Mouse (Mus musculus): ENCODE data around the gene Nyap1. TPM values are rescaled to one million over a fixed set of nuclear protein-coding genes. Genes with fewer than 3 reads are reported as not detected.

Gene Nyap1
- polyA plus RNA-seq (2015; fragmentation: Nextera tagmentation; extraction: Ambion mirVana): 43.6 and 45.6 TPM in 2 replicates

DNA sequence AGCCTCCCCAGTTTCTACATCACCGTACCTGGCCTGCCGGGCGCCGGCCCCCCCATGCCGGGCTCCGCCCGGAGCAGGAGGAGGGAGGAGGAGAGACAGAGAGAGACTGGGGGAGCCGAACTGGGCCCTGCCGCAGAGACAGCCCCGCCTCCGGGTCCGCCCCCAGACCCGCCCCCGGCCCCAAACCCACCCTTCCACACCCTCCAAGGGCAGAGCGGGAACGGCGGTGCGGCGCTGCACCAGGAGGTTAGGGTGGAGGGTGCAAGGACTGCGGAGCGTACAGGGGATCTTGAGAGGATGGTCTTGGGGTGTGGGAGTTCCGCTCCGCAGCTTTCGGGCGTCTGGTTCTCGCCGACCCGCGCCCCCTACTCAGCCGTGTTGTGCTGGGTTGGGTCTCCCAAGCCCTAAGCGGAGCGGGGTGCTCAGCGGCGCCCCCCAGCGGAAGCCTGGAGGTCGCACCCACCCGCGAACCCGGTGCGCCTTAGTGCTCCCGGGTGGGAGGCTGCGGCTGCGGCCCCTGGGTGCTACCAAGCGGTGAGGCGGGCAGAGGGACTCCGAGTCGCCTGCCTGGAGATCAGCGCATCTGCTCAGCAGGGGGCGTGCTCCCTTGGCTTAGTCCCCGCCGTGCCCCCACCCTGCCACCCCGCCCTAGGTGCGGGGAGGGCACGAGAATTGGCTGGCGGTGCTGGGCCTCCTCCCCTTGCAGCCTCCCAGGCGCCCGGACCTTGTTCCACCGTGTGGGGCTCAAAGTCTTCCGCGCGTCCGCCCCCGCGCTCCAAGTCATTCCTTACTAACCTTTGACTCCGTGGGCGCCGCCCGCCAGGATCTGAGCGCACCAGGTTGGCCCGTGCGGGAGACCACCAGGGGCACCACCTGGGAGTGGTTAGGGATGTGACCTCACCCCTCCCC is at the start of gene Nyap1:
Gene Nyap1 (minus strand): TSS at position 585 of the 909 bp plus-strand sequence.
- peak within 1 kb of the TSS; percentile 86 for H3K27ac ChIP-seq (replicated peaks)
- H3K9ac ChIP-seq (replicated peaks): peak within 1 kb of the TSS; percentile 76
- peak; percentile 85 for ATAC-seq (replicated peaks)
- H3K4me1 ChIP-seq: peaks cover 53% of the 10 kb centered on the region
- no peaks in the 10 kb centered on the region for H3K27me3 ChIP-seq
- H3K4me3 ChIP-seq: peak within 1 kb of the TSS; percentile 62
- H3K9me3 ChIP-seq: no peaks in the 10 kb centered on the region
- under 1% methylated on average over 65 of the region's 71 CpGs for WGBS
- H3K36me3 ChIP-seq: peaks cover 4% of the 10 kb centered on the region
- H3K4me2 ChIP-seq (replicated peaks): peak within 1 kb of the TSS; percentile 84

GRCm38 (mm10) chr5:137788946-137789531 is 47.6 kb upstream of the Nyap1 start:
- 99% methylated on average over 2 of the region's 2 CpGs for WGBS

DNA sequence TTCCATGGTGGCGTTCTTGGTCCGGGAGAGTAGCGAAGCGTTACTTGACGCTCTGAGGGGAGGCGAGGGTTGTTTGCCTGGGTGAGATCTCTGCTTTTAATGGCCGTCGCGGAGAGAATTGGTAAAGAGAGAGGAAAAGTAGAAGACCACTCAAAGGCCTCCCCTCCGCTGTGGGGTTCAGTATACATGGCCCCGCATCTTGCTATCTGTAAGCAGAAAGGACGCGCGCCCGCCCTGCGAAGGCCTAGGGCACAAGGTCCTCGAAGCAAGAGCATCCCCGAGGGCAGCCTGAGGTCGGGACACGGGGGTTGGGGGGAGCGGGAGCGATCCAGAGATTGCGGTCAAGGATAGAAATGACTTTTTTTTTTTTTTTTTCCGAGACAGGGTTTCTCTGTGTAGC is 46.8 kb upstream of the Nyap1 start:
- Histone ChIP-seq H3K27ac (replicated peaks) (no peak overlapping the region), H3K36me3 (peaks cover 11% of the 10 kb centered on the region), H3K4me3 (peak overlapping the region; percentile 86), H3K27me3 (no peaks in the 10 kb centered on the region), H3K4me1 (peaks cover 27% of the 10 kb centered on the region), H3K9ac (replicated peaks) (no peak overlapping the region), H3K9me3 (no peaks in the 10 kb centered on the region), H3K4me2 (replicated peaks) (peak overlapping the region; percentile 95)
- ATAC-seq (replicated peaks): no peak
- 76% methylated on average over 24 of the region's 24 CpGs for WGBS

More at GRCm38 (mm10) chr5:137788946-137789531, 47.6 kb upstream of the Nyap1 start:
- Histone ChIP-seq H3K27ac (replicated peaks) (no peak overlapping the region), H3K9ac (replicated peaks) (no peak overlapping the region), H3K4me3 (no peak overlapping the region), H3K9me3 (no peaks in the 10 kb centered on the region), H3K36me3 (peaks cover 5% of the 10 kb centered on the region; the same call in 1 of the 2 replicates), H3K4me1 (peaks cover 18% of the 10 kb centered on the region), H3K27me3 (no peaks in the 10 kb centered on the region), H3K4me2 (replicated peaks) (no peak overlapping the region)
- ATAC-seq (replicated peaks): no peak

DNA sequence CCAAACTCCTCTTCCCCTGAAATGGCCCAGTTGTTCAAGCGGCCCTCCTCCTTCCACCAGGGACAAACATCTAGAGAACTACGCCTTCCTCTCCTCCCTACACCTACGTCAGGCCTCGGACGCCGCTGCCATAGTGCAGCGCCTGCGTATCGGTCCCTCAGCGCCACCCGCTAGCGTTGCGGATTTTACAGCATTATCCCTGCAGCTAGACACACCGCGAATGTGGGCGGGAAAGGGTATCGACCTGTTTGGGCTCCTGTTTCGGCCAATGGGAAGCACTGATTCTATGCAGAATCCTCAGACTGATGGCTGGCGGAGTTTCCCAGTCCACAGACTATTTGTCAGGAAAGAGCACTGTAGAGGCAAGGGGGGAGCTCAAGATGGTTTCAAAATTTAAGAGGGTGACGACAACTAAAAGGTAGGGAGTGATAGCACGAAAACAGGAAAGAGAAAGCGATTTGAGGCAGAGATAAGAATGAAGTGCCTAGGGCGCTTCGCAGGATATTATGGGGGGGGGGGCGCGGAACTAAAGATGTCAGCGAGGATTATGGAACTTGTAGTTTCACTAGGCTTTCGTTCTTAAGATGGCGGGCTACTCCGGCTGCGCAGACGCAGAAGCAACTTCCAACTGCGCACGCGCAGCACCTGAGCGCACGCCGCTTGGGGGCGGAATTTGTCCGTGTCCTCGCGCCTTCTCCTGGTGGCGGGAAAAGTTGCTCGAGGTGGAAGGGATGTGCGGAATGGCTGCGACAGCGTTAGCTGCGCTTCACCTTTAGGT is 45.9 kb upstream of the Nyap1 start, which contains the start of the genes Mepce and Zcwpw1:
Gene Mepce (minus strand): TSS at position 505 of the 778 bp plus-strand sequence.
Gene Zcwpw1 (plus strand): TSS at position 648 of the 778 bp plus-strand sequence.
- peak within 1 kb of the TSS; percentile 95 for H3K9ac ChIP-seq (replicated peaks)
- ATAC-seq (replicated peaks): peak; percentile 70
- H3K9me3 ChIP-seq: no peaks in the 10 kb centered on the region
- H3K36me3 ChIP-seq: peaks cover 19% of the 10 kb centered on the region
- peaks cover 35% of the 10 kb centered on the region for H3K4me1 ChIP-seq
- H3K4me3 ChIP-seq: peak within 1 kb of the TSS; percentile 86
- peak within 1 kb of the TSS; percentile 99 for H3K27ac ChIP-seq (replicated peaks)
- H3K27me3 ChIP-seq: no peaks in the 10 kb centered on the region
- WGBS: under 1% methylated on average over 48 of the region's 48 CpGs
- peak within 1 kb of the TSS; percentile 95 for H3K4me2 ChIP-seq (replicated peaks)

- peak; percentile 80 for ATAC-seq (replicated peaks)
- Histone ChIP-seq H3K4me1 (peaks cover 44% of the 10 kb centered on the region), H3K9ac (replicated peaks) (peak overlapping the region; percentile 95), H3K36me3 (peaks cover 29% of the 10 kb centered on the region), H3K4me2 (replicated peaks) (peak overlapping the region; percentile 95), H3K27ac (replicated peaks) (peak overlapping the region; percentile 99), H3K27me3 (no peaks in the 10 kb centered on the region), H3K4me3 (peak overlapping the region; percentile 86), H3K9me3 (no peaks in the 10 kb centered on the region)
- WGBS: under 1% methylated on average over 78 of the region's 79 CpGs
Measured at GRCm38 (mm10) chr5:137786109-137786942, 44.9 kb upstream of the Nyap1 start.

DNA sequence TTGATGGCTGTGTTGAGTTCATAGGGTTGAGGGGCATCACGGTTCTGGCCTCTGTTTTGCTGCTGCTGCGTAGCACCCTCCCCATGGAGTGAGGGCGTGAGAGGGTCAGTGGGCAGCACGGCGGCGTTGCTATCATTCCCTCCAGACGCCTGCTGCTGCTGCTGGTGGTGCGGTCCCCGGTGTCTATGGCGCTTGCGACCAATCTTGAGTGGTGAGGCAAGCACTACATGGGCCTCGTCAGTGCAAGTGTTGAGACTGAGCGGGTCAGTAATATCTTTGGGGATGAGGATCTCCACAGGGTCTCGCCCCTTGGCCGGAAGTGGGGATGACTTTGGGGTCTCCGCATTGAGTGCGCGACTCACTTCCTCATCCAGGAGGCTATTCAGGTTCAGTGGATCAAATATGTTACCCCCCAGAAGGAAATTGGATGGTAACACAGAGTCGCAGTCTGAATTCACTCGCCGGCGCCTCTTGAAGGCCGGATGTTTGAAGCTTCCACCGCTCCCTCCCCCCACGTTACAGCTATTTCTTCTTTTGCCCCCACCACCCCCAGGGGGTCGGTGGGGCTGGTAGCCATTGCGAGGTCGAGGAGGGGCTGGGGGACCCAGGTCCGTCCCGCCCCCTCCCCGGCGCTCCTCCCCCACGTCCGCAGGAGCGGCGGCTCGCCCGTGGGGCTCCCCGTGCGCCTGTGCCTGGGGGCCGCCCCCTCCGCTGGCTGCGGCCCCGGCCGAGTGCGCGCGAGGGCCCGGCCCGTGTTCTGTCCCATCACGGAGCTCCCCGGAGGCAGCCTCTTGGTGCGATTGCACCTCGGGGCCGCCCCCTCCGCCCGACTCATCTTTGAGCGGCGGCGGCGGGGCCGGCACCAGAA is 44.0 kb upstream of the Nyap1 start:
- peak overlapping the region; percentile 95 for H3K4me2 ChIP-seq (replicated peaks)
- ATAC-seq (replicated peaks): peak; percentile 3
- H3K36me3 ChIP-seq: peaks cover 38% of the 10 kb centered on the region
- H3K27me3 ChIP-seq: no peaks in the 10 kb centered on the region
- H3K9ac ChIP-seq (replicated peaks): peak overlapping the region; percentile 95
- H3K27ac ChIP-seq (replicated peaks): peak overlapping the region; percentile 99
- H3K4me1 ChIP-seq: peaks cover 53% of the 10 kb centered on the region
- H3K4me3 ChIP-seq: peak overlapping the region; percentile 86
- H3K9me3 ChIP-seq: no peaks in the 10 kb centered on the region
- WGBS: 5% methylated on average over 49 of the region's 62 CpGs

DNA sequence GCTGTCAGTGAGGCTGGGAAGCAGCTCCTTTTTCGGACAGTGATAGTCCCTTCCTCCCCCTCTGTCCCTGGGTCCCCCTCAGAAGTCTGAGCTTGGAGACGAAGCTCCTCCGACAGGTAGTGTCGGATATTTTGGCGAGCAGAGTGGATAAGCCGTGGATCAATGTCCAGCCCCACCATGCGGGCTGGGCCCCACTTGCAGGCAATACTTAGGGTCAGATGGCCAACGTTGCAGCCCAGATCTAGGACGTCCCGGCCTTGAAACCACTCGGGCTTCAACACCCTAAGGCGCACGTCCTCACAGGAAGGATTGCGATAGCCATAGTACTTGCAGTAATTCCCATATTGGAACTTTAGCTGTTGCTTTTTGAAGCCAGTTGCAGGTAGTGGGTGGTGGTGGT is 43.1 kb upstream of the Nyap1 start:
- no peaks in the 10 kb centered on the region for H3K27me3 ChIP-seq
- WGBS: 88% methylated on average over 14 of the region's 14 CpGs
- no peak for ATAC-seq (replicated peaks)
- H3K9me3 ChIP-seq: no peaks in the 10 kb centered on the region
- peak overlapping the region; percentile 95 for H3K4me2 ChIP-seq (replicated peaks)
- H3K4me1 ChIP-seq: peaks cover 62% of the 10 kb centered on the region
- peak overlapping the region; percentile 86 for H3K4me3 ChIP-seq
- H3K27ac ChIP-seq (replicated peaks): no peak overlapping the region
- H3K9ac ChIP-seq (replicated peaks): peak overlapping the region; percentile 95
- peaks cover 43% of the 10 kb centered on the region for H3K36me3 ChIP-seq

- H3K4me1 ChIP-seq: peaks cover 66% of the 10 kb centered on the region
- H3K27me3 ChIP-seq: no peaks in the 10 kb centered on the region
- no peak for ATAC-seq (replicated peaks)
- no peaks in the 10 kb centered on the region for H3K9me3 ChIP-seq
- H3K27ac ChIP-seq (replicated peaks): no peak overlapping the region
- peak overlapping the region; percentile 95 for H3K9ac ChIP-seq (replicated peaks)
- H3K36me3 ChIP-seq: peaks cover 43% of the 10 kb centered on the region
- peak overlapping the region; percentile 95 for H3K4me2 ChIP-seq (replicated peaks)
- peak overlapping the region; percentile 86 for H3K4me3 ChIP-seq
- 68% methylated on average over 9 of the region's 9 CpGs for WGBS
Measured at GRCm38 (mm10) chr5:137783901-137784540, 42.6 kb upstream of the Nyap1 start.

DNA sequence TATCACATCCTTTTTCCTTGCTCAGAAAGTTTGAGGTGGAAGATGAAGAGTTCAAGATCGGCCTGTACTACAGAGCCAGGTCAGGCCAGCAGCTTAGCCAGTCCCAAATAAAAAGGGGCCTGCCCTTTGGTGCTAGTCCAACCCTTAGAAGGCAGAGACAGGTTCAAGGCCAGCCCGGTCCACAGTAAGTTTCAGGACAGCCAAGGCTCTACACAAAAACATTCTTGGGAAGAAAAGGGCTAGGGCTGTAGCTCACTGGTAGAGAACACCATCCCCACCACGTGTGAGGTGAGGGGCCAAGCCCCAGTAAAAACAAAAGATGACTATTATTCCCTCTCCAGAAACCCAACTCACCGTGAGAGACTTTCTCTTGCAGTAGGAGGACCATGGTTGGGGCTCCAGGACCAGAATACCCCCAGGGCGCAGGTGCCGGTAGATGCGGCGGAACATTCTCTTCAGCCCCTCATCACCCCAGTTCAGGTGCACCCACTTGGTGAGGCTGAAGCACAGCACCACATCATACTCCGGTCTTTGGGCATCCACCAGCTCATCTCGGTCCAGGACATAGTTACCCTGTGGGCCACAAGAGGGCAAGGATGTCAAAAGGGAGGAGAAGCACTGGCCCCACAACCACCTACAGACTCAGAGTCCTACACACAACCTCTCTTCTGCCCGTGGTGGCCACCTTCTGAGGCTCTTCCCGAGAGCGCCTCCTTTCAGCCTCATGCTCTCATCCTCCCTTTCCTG is 41.5 kb upstream of the Nyap1 start:
- H3K4me1 ChIP-seq: peaks cover 67% of the 10 kb centered on the region

More for the DNA sequence above, 41.5 kb upstream of the Nyap1 start:
- H3K9me3 ChIP-seq: no peaks in the 10 kb centered on the region
- peak overlapping the region; percentile 95; the same call in 1 of the 2 replicates for H3K9ac ChIP-seq (replicated peaks)
- WGBS: 87% methylated on average over 13 of the region's 13 CpGs
- peak overlapping the region; percentile 86 for H3K4me3 ChIP-seq
- peak overlapping the region; percentile 95 for H3K4me2 ChIP-seq (replicated peaks)
- H3K27ac ChIP-seq (replicated peaks): no peak overlapping the region
- H3K36me3 ChIP-seq: peaks cover 43% of the 10 kb centered on the region
- no peaks in the 10 kb centered on the region for H3K27me3 ChIP-seq
- ATAC-seq (replicated peaks): no peak

Data from forebrain, embryonic 15.5 days (tissue).